Mouse (Mus musculus): ENCODE measurements at regions not wholly inside any gene's neighbourhood (a gene's known extent, or its start where the extent isn't known, plus 50 kb on each side); places are given as distances from the start of the nearest gene placed in this dataset.

DNA sequence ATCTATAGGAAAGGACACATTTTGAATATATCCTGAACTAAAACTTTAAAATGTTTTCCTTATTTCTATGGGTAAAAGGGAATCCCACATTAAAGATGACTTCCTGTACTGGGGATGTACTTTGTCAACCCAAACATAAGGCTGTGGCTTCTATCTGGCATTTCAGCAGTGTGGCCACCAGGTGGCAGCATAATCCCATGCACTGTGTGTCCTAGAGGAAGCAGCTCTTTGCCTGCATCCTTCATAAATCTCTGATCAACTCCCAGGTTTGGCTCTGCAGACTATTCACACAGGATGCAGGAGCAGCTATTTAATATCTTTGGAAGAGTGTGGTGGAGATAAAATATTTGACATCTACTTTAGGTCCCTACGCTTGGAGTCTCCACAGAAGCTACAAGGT lies 59.1 kb downstream of the Bmp15 start:
- ATAC-seq (replicated peaks; ENCODE audit: low read depth, poor library complexity, severe bottlenecking): peak; percentile 69; the same call in 1 of the 2 replicates

DNA sequence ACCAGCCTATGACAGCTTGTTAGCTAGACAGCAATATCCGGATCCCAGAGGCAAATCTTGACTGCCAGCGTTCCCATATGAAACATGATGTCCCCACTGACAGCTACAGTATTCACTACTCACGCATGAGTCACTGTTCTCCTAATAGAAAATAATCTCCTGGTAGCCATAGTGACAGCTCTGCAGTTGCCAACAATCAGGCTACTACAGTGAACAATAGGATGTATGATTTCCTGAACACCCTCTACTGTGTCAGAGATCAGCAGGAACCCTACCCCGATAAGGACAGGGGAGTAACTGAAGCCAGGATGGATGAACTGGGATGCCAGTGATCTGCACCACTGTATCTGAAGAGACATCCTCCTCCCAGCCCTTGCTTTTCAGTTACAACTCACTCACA lies 62.0 kb downstream of the Bmp15 start:
- ATAC-seq (replicated peaks; ENCODE audit: low read depth, poor library complexity, severe bottlenecking): no peak

DNA sequence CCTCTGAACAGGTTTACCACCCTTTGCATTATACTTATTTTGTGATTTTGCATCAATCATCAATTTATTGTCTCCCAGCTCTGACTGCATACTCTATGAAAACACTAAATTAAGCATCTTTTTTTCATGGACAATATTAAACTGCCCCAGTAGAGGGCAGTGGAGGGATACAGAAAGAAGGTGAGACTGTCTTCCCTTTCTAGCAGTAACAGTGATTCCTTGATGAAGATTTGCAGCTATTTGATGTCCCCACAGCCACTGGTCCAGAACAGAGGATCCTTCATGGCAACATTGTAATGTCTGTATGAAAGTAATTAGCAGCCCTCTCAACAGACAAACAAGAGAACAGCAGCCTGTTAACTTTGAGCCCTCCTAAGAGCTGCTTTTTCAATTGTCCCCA lies 66.5 kb downstream of the Bmp15 start:
- no peak for ATAC-seq (replicated peaks; ENCODE audit: low read depth, poor library complexity, severe bottlenecking)

DNA sequence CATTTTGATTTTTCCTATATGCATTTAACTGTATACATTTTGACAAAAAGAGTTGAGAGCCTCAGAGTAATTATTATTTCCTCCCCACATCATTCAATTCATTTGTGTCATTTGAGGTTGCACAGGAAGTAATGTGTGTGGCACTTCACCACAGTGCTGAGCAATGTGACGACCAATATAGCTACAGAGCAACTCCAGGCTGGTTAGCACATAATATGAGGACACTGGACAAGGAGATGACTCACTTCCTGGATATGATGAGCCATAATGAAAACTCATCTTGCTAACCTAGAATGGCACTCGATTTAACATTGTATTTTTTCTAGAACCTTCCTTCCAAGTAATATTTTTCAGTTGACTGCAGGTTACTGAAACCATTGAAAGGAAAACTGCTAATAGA lies 67.6 kb downstream of the Bmp15 start:
- ATAC-seq (replicated peaks; ENCODE audit: low read depth, poor library complexity, severe bottlenecking): peak; percentile 79; the same call in 1 of the 2 replicates
